In genomic region chr2:149819751-149820150, GRCm38 (mm10) we compare ENCODE assay signal across 30 mouse cellular contexts. TPM values are rescaled to one million over a fixed set of nuclear protein-coding genes. Genes with fewer than 3 reads are reported as not detected.
DNase-seq lines count a peak whose midpoint lies in the region; ATAC-seq lines count a peak whose summit lies in the region.
"Had no signal": no experiment of that assay in that cellular context is flagged by ENCODE, and none has a peak within 500 bp of the region (broad histone marks: within the 10 kb centered on the region; RNA-seq: fewer than 3 reads in every experiment).

No protein-coding gene starts in this region.

- DNase-seq in heart, adult 11 months: peak; percentile 86
- DNase-seq in heart, postnatal 14 days: no peak
- peak; percentile 8 for DNase-seq in layer of hippocampus, adult 11-12 months (ENCODE audit: low spot score)
- no peak for DNase-seq in layer of hippocampus, adult 18-20 months (ENCODE audit: low spot score in 2 of 2)
- DNase-seq: adrenal gland, postnatal 10 days; adrenal gland, postnatal 36 days; B cell, adult 2 months; cerebellum, adult 18-20 months; cerebellum, adult 9-10 months; cerebellum, postnatal 14 days; gastrocnemius, postnatal 25 days; heart, postnatal 4 days; kidney, adult 11 months; kidney, adult 8-10 months had no signal

- no peak overlapping the region for H3K9ac ChIP-seq in heart, embryonic 16.5 days (ENCODE audit: low read length)
- H3K9ac ChIP-seq in heart, embryonic 11.5 days (ENCODE audit: low read depth, low read length): no peak overlapping the region
- H3K9ac ChIP-seq: heart, embryonic 13.5 days; hindbrain, embryonic 14.5 days had no signal

- peaks cover 18% of the 10 kb centered on the region for H3K4me1 ChIP-seq in heart, embryonic 16.5 days (ENCODE audit: control insufficient read depth, insufficient read depth, low read length)
- peaks cover 6% of the 10 kb centered on the region; the same call in 1 of the 2 replicates for H3K4me1 ChIP-seq in heart, embryonic 11.5 days (ENCODE audit: control insufficient read depth, insufficient read depth, low read length)
- H3K4me1 ChIP-seq: forebrain, embryonic 10.5 days had no signal

- no peak overlapping the region for H3K4me2 ChIP-seq in heart, embryonic 16.5 days (ENCODE audit: low read depth, low read length)
- H3K4me2 ChIP-seq in heart, embryonic 11.5 days: no peak overlapping the region
- H3K4me2 ChIP-seq: heart, embryonic 13.5 days; hindbrain, embryonic 14.5 days had no signal

- H3K27ac ChIP-seq in heart, embryonic 16.5 days (ENCODE audit: low read length): peak overlapping the region; percentile 62
- H3K27ac ChIP-seq in heart, embryonic 11.5 days (ENCODE audit: low read depth, low read length): no peak overlapping the region
- H3K27ac ChIP-seq: forebrain, embryonic 10.5 days; heart, embryonic 13.5 days; hindbrain, embryonic 14.5 days; hindbrain, postnatal 0 days had no signal

- no peak overlapping the region for H3K4me3 ChIP-seq in heart, embryonic 16.5 days (ENCODE audit: low read length)
- H3K4me3 ChIP-seq in heart, embryonic 11.5 days (ENCODE audit: low read depth, low read length): no peak overlapping the region
- H3K4me3 ChIP-seq: forebrain, embryonic 10.5 days; heart, embryonic 13.5 days had no signal

- no peaks in the 10 kb centered on the region for H3K27me3 ChIP-seq in heart, embryonic 16.5 days (ENCODE audit: control insufficient read depth, insufficient read depth, low read length)
- no peaks in the 10 kb centered on the region for H3K27me3 ChIP-seq in heart, embryonic 11.5 days (ENCODE audit: control insufficient read depth, insufficient read depth, low read length)
- H3K27me3 ChIP-seq: heart, embryonic 13.5 days; Patski had no signal

- 51% methylated on average over 3 of the region's 3 CpGs for WGBS in heart, embryonic 16.5 days
- 69% methylated on average over 3 of the region's 3 CpGs for WGBS in heart, embryonic 11.5 days (ENCODE audit: insufficient replicate concordance)

- no peaks in the 10 kb centered on the region for H3K9me3 ChIP-seq in heart, embryonic 16.5 days (replicated peaks; ENCODE audit: control insufficient read depth, low read length)
- no peaks in the 10 kb centered on the region for H3K9me3 ChIP-seq in heart, embryonic 11.5 days (replicated peaks; ENCODE audit: control insufficient read depth, low read length)
- H3K9me3 ChIP-seq: forebrain, embryonic 10.5 days; G1E; heart, embryonic 13.5 days had no signal

- intact Hi-C loops in heart, postnatal 14 days (cut with DNase I): no loop called here

- H3K36me3 ChIP-seq in heart, embryonic 16.5 days (ENCODE audit: control insufficient read depth, insufficient read depth): no peaks in the 10 kb centered on the region
- no peaks in the 10 kb centered on the region for H3K36me3 ChIP-seq in heart, embryonic 11.5 days (ENCODE audit: control insufficient read depth, insufficient read depth, low read length)
- H3K36me3 ChIP-seq: forebrain, embryonic 10.5 days; G1E; heart, embryonic 13.5 days had no signal

- peak; percentile 52; the same call in 1 of the 2 replicates for ATAC-seq in heart, embryonic 16.5 days (replicated peaks; ENCODE audit: extremely low read depth, insufficient read depth, low FRiP score)
- no peak for ATAC-seq in heart, embryonic 11.5 days (replicated peaks; ENCODE audit: insufficient number of reproducible peaks, low FRiP score, low TSS enrichment)
- ATAC-seq: hindbrain, postnatal 0 days; inflammation-experienced regulatory T-cells, adult 6 months; Patski had no signal

RNA-seq across cellular contexts. Expression of gene Syndig1, which starts 9.3 kb away (rescaled TPM):
- under 1 TPM; 0.12 to 0.15 TPM for total RNA-seq in heart, postnatal 14 days (2021)
- 3.3 and 3.5 TPM in 2 replicates for polyA plus RNA-seq in heart, embryonic 16.5 days (2015; fragmentation: Nextera tagmentation; extraction: Ambion mirVana)
- polyA plus RNA-seq in heart, embryonic 11.5 days (2014; fragmentation: Nextera tagmentation; extraction: Ambion mirVana): 3.4 and 3.8 TPM in 2 replicates
- total RNA-seq in layer of hippocampus, adult 18-20 months (2021): 10 to 100 TPM; 31.5 to 37.7 TPM
- total RNA-seq: CH12.LX; gastrocnemius, postnatal 25 days had no signal
- polyA plus RNA-seq: G1E had no signal

RNA-seq across cellular contexts. Expression of gene C530025M09Rik, which starts 11.3 kb away (rescaled TPM):
- total RNA-seq in heart, postnatal 14 days (2021): not detected
- polyA plus RNA-seq in heart, embryonic 16.5 days (2015; fragmentation: Nextera tagmentation; extraction: Ambion mirVana): not detected in 2 replicates
- not detected in 2 replicates for polyA plus RNA-seq in heart, embryonic 11.5 days (2014; fragmentation: Nextera tagmentation; extraction: Ambion mirVana)
- 1 to 10 TPM in 1 of 2 experiments, under 1 TPM in 1; 0.50 to 1.0 TPM for total RNA-seq in layer of hippocampus, adult 18-20 months (2021)
- total RNA-seq: adrenal gland, adult 18-20 months; adrenal gland, postnatal 10 days; adrenal gland, postnatal 36 days; CH12.LX; G1E; gastrocnemius, adult 8-10 months; gastrocnemius, postnatal 25 days; heart, adult 8-10 months; heart, postnatal 4 days; hindbrain, postnatal 0 days had no signal
- polyA plus RNA-seq: embryonic facial prominence, embryonic 11.5 days; embryonic facial prominence, embryonic 14.5 days; G1E; gonadal fat pad, adult 2 months; inflammation-experienced regulatory T-cells, adult 6 months; Patski had no signal

Comparison
In these comparisons a context has a peak if more than half of its experiments do, and no peak if none do; other contexts are left out.
1. DNase-seq: peak in heart, adult 11 months (single experiment) and layer of hippocampus, adult 11-12 months (single experiment); none in heart, postnatal 14 days (0 of 2) and layer of hippocampus, adult 18-20 months (0 of 2).
2. RNA of gene Syndig1, which starts 9.3 kb away (total RNA-seq): 31.5 to 37.7 TPM in layer of hippocampus, adult 18-20 months; 0.12 to 0.15 TPM in heart, postnatal 14 days; every median in the first group is over 10 times any median in the second.